ENCODE assay signal across 8 mouse cellular contexts in genomic region chr2:178327466-178328040, GRCm38 (mm10).
A peak's percentile ranks its signal among the peaks of the same experiment; 100 is the strongest.
DNase-seq lines count a peak whose midpoint lies in the region; ATAC-seq and TF ChIP-seq lines count a peak whose summit lies in the region.

No protein-coding gene starts in this region.

- ATAC-seq in hindbrain, embryonic 15.5 days (ENCODE audit: low FRiP score, low read depth), result peak; percentile 93

- no peak for TF ChIP-seq CTCF in gastrocnemius, adult 2 months (IDR thresholded peaks at IDR 0.05)

- no peak overlapping the region for H3K27ac ChIP-seq in gastrocnemius, adult 2 months
- peak overlapping the region; percentile 80 for H3K27ac ChIP-seq in hindbrain, embryonic 15.5 days (replicated peaks)

- 10% methylated on average over 12 of the region's 12 CpGs for WGBS in hindbrain, embryonic 15.5 days

- H3K27me3 ChIP-seq in hindbrain, embryonic 15.5 days, result no peaks in the 10 kb centered on the region

- no peaks in the 10 kb centered on the region for H3K9me3 ChIP-seq in hindbrain, embryonic 15.5 days

- H3K4me2 ChIP-seq in hindbrain, embryonic 15.5 days, result peak overlapping the region; percentile 57

- peak overlapping the region; percentile 38; the same call in 1 of the 2 replicates for H3K4me3 ChIP-seq in gastrocnemius, adult 2 months
- peak overlapping the region; percentile 33 for H3K4me3 ChIP-seq in hindbrain, embryonic 15.5 days

- peak overlapping the region; percentile 21; the same call in 1 of the 2 replicates for H3K9ac ChIP-seq in hindbrain, embryonic 15.5 days

- intact Hi-C loops in gastrocnemius, adult 2 months (cut with DNase I), result no loop called here

- peaks cover 37% of the 10 kb centered on the region for H3K4me1 ChIP-seq in hindbrain, embryonic 15.5 days (replicated peaks)

- DNase-seq in adrenal gland, adult 2 months, result peak; percentile 46
- DNase-seq in cerebellum, postnatal 36 days, result peak; percentile 71 to 78
- DNase-seq in gastrocnemius, adult 2 months, result peak; percentile 61
- DNase-seq in layer of hippocampus, postnatal 36 days, result peak; percentile 83 to 87
- peak; percentile 73 for DNase-seq in lung, postnatal 10 days
- peak; percentile 93 to 94 for DNase-seq in right cerebral cortex, postnatal 10 days (ENCODE audit: low spot score in 2 of 2)
- no peak for DNase-seq in urinary bladder, postnatal 10 days (ENCODE audit: low spot score)

- peaks cover 11% of the 10 kb centered on the region; the same call in 1 of the 2 replicates for H3K36me3 ChIP-seq in hindbrain, embryonic 15.5 days
